ENCODE assay signal across 8 mouse cellular contexts in the genomic region with DNA sequence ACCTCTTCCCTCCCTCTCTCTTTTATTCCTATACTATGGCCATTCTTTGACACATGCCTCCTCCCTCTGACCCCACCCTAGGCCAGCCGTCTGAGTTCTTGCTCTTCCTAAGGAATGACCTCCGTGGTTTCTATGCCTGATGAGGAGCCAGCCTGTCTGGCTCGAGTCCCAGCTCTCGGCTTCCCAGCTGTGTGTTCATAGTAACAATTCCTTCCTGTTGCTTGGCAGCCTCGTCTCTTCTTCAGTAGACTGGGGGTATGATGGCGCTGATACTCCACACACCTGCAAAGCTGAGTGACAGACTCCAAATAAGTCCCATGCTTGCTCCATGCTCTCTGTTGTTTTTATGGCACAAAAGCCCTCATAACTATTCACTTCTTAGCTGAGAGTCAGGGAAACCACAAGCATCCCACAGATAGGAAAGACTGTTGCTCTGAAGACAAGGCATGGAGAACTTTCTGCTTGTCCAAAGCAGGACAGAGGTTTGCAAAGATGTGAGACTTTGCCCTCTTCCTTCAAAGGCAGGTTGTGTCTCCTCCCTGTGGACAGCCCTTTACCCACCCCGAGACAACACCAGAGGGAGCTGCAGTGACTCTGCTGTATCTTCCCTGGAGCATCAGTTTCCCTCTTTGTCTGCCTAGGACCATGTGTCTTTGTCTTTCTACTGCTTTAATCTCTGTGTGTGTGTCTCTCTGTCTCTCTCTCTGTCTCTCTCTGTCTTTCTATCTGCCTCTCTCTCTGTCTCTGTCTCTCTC. TPM values are rescaled to one million over a fixed set of nuclear protein-coding genes. Genes with fewer than 3 reads are reported as not detected.
DNase-seq lines count a peak whose midpoint lies in the region; ATAC-seq and TF ChIP-seq lines count a peak whose summit lies in the region.

No protein-coding gene starts in this region.

- WGBS in forebrain, embryonic 15.5 days = 31% methylated on average over 7 of the region's 7 CpGs
- 66% methylated on average over 7 of the region's 7 CpGs for WGBS in forebrain, embryonic 10.5 days

- H3K4me1 ChIP-seq in forebrain, embryonic 15.5 days = peaks cover 12% of the 10 kb centered on the region
- no peaks in the 10 kb centered on the region for H3K4me1 ChIP-seq in forebrain, embryonic 10.5 days

- H3K9ac ChIP-seq in forebrain, embryonic 15.5 days (replicated peaks) = no peak overlapping the region

- no peak overlapping the region for H3K4me3 ChIP-seq in forebrain, embryonic 15.5 days
- H3K4me3 ChIP-seq in forebrain, embryonic 10.5 days = no peak overlapping the region
- H3K4me3 ChIP-seq in layer of hippocampus, adult 2 months = no peak overlapping the region

- H3K4me2 ChIP-seq in forebrain, embryonic 15.5 days (replicated peaks) = no peak overlapping the region

- no peak for DNase-seq in forebrain, embryonic 10.5 days (ENCODE audit: extremely low spot score, low spot score)
- peak; percentile 32 for DNase-seq in thymus, postnatal 0 days (ENCODE audit: low spot score)
- DNase-seq in thymus, postnatal 10 days (ENCODE audit: low spot score in 2 of 2) = no peak
- peak; percentile 56 for DNase-seq in gastrocnemius, postnatal 25 days
- DNase-seq in layer of hippocampus, adult 2 months (ENCODE audit: low spot score in 2 of 2) = no peak
- DNase-seq in right cerebral cortex, adult 18-20 months = peak; percentile 53

- no peaks in the 10 kb centered on the region for H3K27me3 ChIP-seq in forebrain, embryonic 15.5 days
- no peaks in the 10 kb centered on the region for H3K27me3 ChIP-seq in forebrain, embryonic 10.5 days (ENCODE audit: poor library complexity, severe bottlenecking)

- H3K27ac ChIP-seq in forebrain, embryonic 15.5 days (replicated peaks) = peak overlapping the region; percentile 59
- no peak overlapping the region for H3K27ac ChIP-seq in forebrain, embryonic 10.5 days
- no peak overlapping the region; the same call in 1 of the 2 replicates for H3K27ac ChIP-seq in layer of hippocampus, adult 2 months

- no peaks in the 10 kb centered on the region for H3K9me3 ChIP-seq in forebrain, embryonic 15.5 days
- H3K9me3 ChIP-seq in forebrain, embryonic 10.5 days = no peaks in the 10 kb centered on the region

- peak; percentile 73 for ATAC-seq in forebrain, embryonic 15.5 days (replicated peaks)
- ATAC-seq in erythroid progenitor cell, adult 5-6 weeks (replicated peaks; ENCODE audit: low FRiP score, poor library complexity, severe bottlenecking) = no peak

- no peaks in the 10 kb centered on the region for H3K36me3 ChIP-seq in forebrain, embryonic 15.5 days
- no peaks in the 10 kb centered on the region for H3K36me3 ChIP-seq in forebrain, embryonic 10.5 days (replicated peaks)

- peak; percentile 66 for TF ChIP-seq CTCF in layer of hippocampus, adult 2 months (conservative IDR thresholded peaks at IDR 0.05)

RNA-seq across cellular contexts. Expression of a gene that starts 6.5 kb away (rescaled TPM):
- 3.0 and 3.6 TPM in 2 replicates for polyA plus RNA-seq in forebrain, embryonic 15.5 days (2015; fragmentation: Nextera tagmentation; extraction: Ambion mirVana)
- polyA plus RNA-seq in forebrain, embryonic 10.5 days (2016; fragmentation: Nextera tagmentation; extraction: Ambion mirVana) = 0.14 and 0.16 TPM in 2 replicates
- polyA plus RNA-seq in thymus, postnatal 0 days (2015; fragmentation: Nextera tagmentation; extraction: Ambion mirVana) = 1.9 and 2.2 TPM in 2 replicates
- total RNA-seq in gastrocnemius, postnatal 25 days (2021) = 10 to 100 TPM; 11.5 to 12.3 TPM
- total RNA-seq in layer of hippocampus, adult 2 months (2021) = 1 to 10 TPM; 6.1 to 8.3 TPM
- total RNA-seq in erythroid progenitor cell, adult 5-6 weeks (2015; ENCODE audit: low replicate concordance) = 0.42 and 1.1 TPM in 2 replicates
- 5.1 TPM in 1 of 2 replicates, not detected in the other for total RNA-seq in erythroid progenitor cell, adult 5-6 weeks (2017; ENCODE audit: low replicate concordance)

RNA-seq across cellular contexts. Expression of a gene that starts 45.6 kb away (rescaled TPM):
- polyA plus RNA-seq in forebrain, embryonic 15.5 days (2015; fragmentation: Nextera tagmentation; extraction: Ambion mirVana) = 13.0 and 13.7 TPM in 2 replicates
- polyA plus RNA-seq in forebrain, embryonic 10.5 days (2016; fragmentation: Nextera tagmentation; extraction: Ambion mirVana) = 2.7 and 2.8 TPM in 2 replicates
- polyA plus RNA-seq in thymus, postnatal 0 days (2015; fragmentation: Nextera tagmentation; extraction: Ambion mirVana) = 6.6 and 9.0 TPM in 2 replicates
- total RNA-seq in gastrocnemius, postnatal 25 days (2021) = 1 to 10 TPM; 9.5 to 9.8 TPM
- 10 to 100 TPM; 25.7 to 26.0 TPM for total RNA-seq in layer of hippocampus, adult 2 months (2021)
- total RNA-seq in erythroid progenitor cell, adult 5-6 weeks (2015; ENCODE audit: low replicate concordance) = 18.0 and 22.2 TPM in 2 replicates
- total RNA-seq in erythroid progenitor cell, adult 5-6 weeks (2017; ENCODE audit: low replicate concordance) = 21.6 and 21.8 TPM in 2 replicates

Comparison
In these comparisons a context has a peak if more than half of its experiments do, and no peak if none do; other contexts are left out.
1. DNase-seq: peak in thymus, postnatal 0 days (single experiment), gastrocnemius, postnatal 25 days (single experiment) and right cerebral cortex, adult 18-20 months (single experiment); none in forebrain, embryonic 10.5 days (single experiment), thymus, postnatal 10 days (0 of 2) and layer of hippocampus, adult 2 months (0 of 2).